Mouse (Mus musculus): ENCODE results near the gene Tspan4. TPM values are rescaled to one million over a fixed set of nuclear protein-coding genes. Genes with fewer than 3 reads are reported as not detected.

The Tspan4 gene
- polyA plus RNA-seq, 1 experiment from 2014 or later, result 47.7 TPM

DNA sequence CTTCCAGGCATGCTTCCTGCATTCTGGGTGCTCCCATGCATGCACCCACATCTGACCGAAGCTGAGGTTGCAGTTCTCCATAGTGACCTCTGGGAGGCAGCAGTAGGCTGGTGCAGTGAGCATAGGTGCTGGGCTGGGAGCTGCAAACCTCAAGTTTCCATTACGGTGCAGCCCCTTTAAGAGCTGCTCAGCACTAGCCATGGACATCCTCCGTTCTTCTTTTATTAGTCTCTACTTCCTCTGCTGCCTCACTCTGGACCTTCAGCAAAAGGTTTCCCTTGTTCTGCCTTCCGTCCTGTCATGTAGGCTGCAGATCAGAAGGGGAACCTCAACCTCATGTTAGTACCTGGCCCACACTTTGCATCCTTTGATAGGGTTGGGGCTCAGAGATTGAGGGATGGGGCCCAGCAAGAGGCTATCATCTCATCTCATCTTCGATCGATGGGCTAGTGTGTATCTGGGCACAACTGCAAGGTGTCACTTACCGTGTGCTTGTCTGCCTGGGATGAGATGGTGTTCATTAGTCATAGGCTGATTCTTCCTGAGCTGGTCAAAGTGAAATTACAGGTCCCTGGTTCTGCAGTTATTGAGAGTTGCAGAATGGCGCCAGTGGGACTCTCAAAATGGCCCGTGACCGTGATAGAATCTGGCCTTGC, 5.9 kb downstream of the Tspan4 start:
- Histone ChIP-seq H3K27me3 (peaks cover 40% of the 10 kb centered on the region), H3K9me3 (replicated peaks) (no peaks in the 10 kb centered on the region), H3K27ac (replicated peaks) (no peak overlapping the region), H3K4me3 (replicated peaks) (no peak overlapping the region), H3K36me3 (replicated peaks) (no peaks in the 10 kb centered on the region), H3K9ac (no peak overlapping the region; the same call in 1 of the 2 replicates), H3K4me2 (peak overlapping the region; percentile 76), H3K4me1 (replicated peaks) (peaks cover 53% of the 10 kb centered on the region)
- WGBS (ENCODE audit: insufficient replicate concordance), result 8% methylated on average over 10 of the region's 10 CpGs
- ATAC-seq (ENCODE audit: insufficient read depth), result peak; percentile 33

DNA sequence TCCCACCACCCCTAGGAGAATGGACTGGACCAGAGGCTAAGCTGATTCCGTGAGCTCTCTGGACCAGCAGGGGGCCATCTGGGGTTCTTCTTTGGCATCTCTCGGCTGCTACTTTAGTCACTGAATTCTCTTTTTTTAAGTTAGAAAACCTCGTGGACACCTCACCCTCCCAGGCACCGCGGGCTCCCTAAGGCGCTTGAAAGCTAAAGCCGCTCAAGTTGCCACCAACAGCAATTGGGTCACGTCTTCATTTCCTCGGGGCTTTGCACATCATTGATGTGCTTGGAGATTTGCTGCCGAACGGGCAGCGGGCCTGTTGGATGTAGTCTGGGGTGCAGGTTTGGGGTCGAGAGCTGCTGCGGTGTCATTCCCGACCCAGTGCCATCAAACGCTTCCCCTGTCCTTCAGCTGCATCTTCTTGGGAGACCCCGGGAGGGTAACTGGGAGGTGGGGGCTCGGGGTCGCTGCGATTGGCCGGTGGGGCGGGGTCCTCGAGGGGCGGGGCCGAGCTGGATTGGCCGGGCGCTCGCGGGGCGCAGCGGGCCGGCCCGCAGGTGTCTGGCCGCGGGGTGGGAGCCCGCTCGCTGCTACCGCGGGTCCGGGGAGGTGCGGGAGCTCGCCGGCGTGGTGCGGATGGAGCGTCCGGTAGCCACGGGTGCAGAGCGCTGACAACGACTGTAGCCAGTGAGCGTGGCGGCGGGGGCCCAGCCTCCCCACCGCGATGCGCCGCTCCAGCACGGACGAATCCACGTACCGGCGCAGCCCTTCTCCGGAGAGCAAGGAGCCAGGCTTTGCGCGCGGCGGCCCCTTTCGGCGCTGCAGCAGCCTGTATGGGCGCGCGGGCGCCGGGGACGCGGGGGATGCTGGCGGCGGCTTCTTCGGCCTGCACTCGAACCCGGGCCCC, 6.7 kb downstream of the Tspan4 start:
- Histone ChIP-seq H3K9ac (peak overlapping the region; percentile 27; the same call in 1 of the 2 replicates), H3K27me3 (peaks cover 40% of the 10 kb centered on the region), H3K4me3 (replicated peaks) (peak overlapping the region; percentile 52), H3K27ac (replicated peaks) (no peak overlapping the region), H3K4me1 (replicated peaks) (peaks cover 46% of the 10 kb centered on the region), H3K4me2 (peak overlapping the region; percentile 76), H3K36me3 (replicated peaks) (no peaks in the 10 kb centered on the region), H3K9me3 (replicated peaks) (no peaks in the 10 kb centered on the region)
- WGBS (ENCODE audit: insufficient replicate concordance), result 2% methylated on average over 81 of the region's 81 CpGs
- ATAC-seq (ENCODE audit: insufficient read depth), result no peak

DNA sequence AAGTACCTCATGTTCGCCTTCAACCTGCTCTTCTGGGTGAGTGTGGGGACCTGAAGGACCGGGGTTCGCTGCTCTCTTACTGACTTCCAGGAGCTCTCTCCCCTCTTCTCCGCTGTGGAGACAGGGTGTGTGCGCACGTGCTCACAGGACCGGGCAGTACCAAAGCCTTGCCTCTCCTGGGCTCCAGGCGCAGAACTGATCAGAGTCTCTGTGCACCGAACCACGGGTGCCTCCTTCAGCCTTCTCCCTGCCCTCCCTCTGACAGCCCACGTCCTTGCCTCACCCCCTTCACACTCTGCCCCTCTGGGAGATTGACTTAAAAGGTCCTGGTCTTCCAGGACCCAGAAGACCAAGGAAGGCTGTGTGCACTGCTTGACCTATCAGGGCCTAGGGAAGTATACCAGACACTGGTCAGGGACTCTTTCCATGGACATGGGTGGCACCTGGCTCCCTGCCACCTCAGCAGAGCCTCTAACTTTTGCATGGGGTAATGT, 7.5 kb downstream of the Tspan4 start:
- Histone ChIP-seq H3K27me3 (peaks cover 40% of the 10 kb centered on the region), H3K9me3 (replicated peaks) (no peaks in the 10 kb centered on the region), H3K4me2 (peak overlapping the region; percentile 76), H3K27ac (replicated peaks) (no peak overlapping the region), H3K4me1 (replicated peaks) (peaks cover 40% of the 10 kb centered on the region), H3K9ac (no peak overlapping the region), H3K36me3 (replicated peaks) (no peaks in the 10 kb centered on the region), H3K4me3 (replicated peaks) (peak overlapping the region; percentile 52)
- 49% methylated on average over 11 of the region's 11 CpGs for WGBS (ENCODE audit: insufficient replicate concordance)
- no peak for ATAC-seq (ENCODE audit: insufficient read depth)

DNA sequence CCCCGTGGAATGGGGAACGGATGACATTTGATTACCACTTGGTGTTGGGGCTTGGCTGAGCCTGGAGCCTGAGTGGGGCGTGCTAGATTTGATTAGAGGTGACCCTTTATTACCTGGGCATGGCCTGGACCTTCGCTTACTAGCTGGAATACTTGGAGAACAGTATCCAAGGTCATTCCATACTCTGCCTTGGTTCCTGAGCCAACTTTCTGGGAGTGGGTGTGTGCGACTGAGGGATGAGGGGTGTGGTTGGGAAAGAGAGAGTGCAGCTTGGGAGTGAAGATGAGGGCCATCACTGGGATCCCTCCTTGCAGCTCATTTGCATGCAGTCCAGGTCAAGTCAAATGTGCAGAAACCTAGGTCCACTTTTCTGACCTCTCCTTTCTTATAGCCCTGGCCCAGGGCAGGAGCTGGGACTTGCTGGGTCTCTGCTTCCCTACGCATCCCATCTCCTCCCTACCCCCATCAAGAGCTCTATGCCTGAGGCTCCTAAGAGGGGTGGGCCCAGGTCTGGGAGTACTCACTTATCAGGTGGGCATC, 8.1 kb downstream of the Tspan4 start:
- Histone ChIP-seq H3K27me3 (peaks cover 40% of the 10 kb centered on the region), H3K4me3 (replicated peaks) (no peak overlapping the region), H3K9ac (no peak overlapping the region), H3K4me1 (replicated peaks) (peaks cover 34% of the 10 kb centered on the region), H3K27ac (replicated peaks) (no peak overlapping the region), H3K4me2 (no peak overlapping the region), H3K36me3 (replicated peaks) (no peaks in the 10 kb centered on the region), H3K9me3 (replicated peaks) (no peaks in the 10 kb centered on the region)
- 76% methylated on average over 6 of the region's 6 CpGs for WGBS (ENCODE audit: insufficient replicate concordance)
- ATAC-seq (ENCODE audit: insufficient read depth), result no peak

DNA sequence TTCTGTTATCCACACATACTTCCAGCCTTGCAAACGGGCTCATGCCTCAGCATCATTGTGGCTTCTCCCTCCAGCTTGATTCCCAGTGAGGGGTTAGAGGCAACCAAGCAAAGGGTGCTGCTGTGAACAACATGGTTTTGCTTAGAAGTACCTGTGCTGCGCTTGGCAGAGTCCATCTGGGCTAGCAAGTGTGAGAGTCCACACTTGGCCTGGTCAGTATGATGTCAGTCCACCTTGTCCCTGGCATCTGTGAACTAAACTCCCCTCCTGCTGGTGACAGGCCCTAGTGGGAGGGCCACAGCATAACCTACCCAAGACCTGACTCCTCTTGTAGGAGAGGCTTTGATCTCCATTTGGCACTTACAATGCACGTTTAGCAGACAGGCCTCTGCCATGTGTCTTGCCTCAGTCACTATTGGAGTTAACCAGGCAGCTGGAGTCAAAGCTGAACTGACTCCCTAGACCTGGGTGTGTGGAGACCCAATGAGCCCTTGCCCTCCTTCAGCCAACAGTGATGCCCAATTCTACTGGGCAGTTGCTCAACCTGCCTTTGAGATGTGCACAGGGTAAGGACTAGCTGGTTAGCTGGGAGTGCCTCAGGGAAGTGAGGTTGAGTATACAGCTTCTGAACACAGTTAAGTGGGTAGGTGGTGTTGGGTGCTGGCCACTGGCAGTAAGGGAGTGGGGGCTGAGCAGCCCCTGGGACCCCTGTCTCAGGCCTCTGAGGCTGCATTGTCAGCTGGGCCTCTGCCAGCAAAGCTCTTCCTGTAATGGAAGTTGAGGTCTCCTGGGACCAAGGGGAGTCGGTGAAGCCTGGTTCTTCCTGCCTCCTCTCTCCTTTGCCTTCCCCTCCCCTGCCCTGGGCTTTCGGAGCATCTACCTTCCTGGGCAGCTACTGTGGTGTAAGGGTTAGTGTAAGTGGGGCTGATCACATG, 9.4 kb downstream of the Tspan4 start:
- Histone ChIP-seq H3K9ac (no peak overlapping the region), H3K27me3 (peaks cover 40% of the 10 kb centered on the region), H3K4me1 (replicated peaks) (peaks cover 29% of the 10 kb centered on the region), H3K4me3 (replicated peaks) (no peak overlapping the region), H3K9me3 (replicated peaks) (no peaks in the 10 kb centered on the region), H3K36me3 (replicated peaks) (no peaks in the 10 kb centered on the region), H3K27ac (replicated peaks) (no peak overlapping the region), H3K4me2 (no peak overlapping the region)
- 69% methylated on average over 5 of the region's 5 CpGs for WGBS (ENCODE audit: insufficient replicate concordance)
- ATAC-seq (ENCODE audit: insufficient read depth), result no peak

DNA sequence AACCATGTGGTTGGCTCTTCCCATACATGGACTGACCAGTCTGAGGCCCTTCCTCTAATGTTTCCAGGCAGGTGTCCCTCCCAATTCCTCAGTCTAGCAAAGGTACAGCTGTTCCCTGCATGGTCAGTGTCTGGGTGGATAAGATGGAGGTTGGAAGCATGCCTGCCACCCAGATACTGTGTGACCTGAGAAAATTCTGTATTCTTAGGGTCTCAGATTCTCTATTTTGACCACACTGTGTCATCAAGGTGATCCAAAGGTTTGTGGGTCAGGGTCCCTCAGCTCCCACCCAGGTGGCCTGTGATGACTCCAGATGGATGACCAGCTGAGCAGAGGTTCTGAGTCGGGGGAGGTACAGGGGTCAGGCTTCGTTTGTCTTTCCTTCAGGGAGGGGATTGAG, 10.1 kb downstream of the Tspan4 start:
- no peak for ATAC-seq (ENCODE audit: insufficient read depth)
- H3K4me1 ChIP-seq (replicated peaks), result peaks cover 28% of the 10 kb centered on the region
- WGBS (ENCODE audit: insufficient replicate concordance), result 50% methylated on average over 2 of the region's 2 CpGs
- H3K27me3 ChIP-seq, result peaks cover 40% of the 10 kb centered on the region
- no peak overlapping the region for H3K4me2 ChIP-seq
- H3K4me3 ChIP-seq (replicated peaks), result no peak overlapping the region
- H3K27ac ChIP-seq (replicated peaks), result no peak overlapping the region
- no peak overlapping the region for H3K9ac ChIP-seq
- H3K9me3 ChIP-seq (replicated peaks), result no peaks in the 10 kb centered on the region
- H3K36me3 ChIP-seq (replicated peaks), result no peaks in the 10 kb centered on the region

DNA sequence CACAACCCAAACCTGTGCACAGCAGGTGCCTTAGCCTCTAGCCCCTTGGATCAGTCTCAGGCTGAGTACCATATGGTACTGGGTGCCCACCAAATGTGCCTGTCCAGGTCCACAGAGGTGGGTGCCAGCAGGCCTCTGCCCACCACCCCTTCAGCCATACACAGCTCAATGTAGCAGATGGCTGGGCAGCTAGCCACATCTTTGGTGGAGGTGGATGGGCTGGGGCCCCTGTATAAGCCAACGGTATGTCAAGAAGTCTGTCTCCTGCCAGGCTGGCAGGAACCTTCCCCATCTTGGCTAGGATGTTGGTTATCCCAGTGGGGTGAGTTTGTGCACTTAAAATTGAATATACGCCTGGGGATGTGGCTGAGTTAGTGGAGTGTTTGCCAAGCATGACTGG, 10.6 kb downstream of the Tspan4 start:
- Histone ChIP-seq H3K4me3 (replicated peaks) (no peak overlapping the region), H3K4me2 (no peak overlapping the region), H3K27ac (replicated peaks) (no peak overlapping the region), H3K27me3 (peaks cover 36% of the 10 kb centered on the region), H3K9ac (no peak overlapping the region), H3K4me1 (replicated peaks) (peaks cover 24% of the 10 kb centered on the region), H3K9me3 (replicated peaks) (no peaks in the 10 kb centered on the region), H3K36me3 (replicated peaks) (no peaks in the 10 kb centered on the region)
- ATAC-seq (ENCODE audit: insufficient read depth), result no peak
- 77% methylated on average over 2 of the region's 2 CpGs for WGBS (ENCODE audit: insufficient replicate concordance)

DNA sequence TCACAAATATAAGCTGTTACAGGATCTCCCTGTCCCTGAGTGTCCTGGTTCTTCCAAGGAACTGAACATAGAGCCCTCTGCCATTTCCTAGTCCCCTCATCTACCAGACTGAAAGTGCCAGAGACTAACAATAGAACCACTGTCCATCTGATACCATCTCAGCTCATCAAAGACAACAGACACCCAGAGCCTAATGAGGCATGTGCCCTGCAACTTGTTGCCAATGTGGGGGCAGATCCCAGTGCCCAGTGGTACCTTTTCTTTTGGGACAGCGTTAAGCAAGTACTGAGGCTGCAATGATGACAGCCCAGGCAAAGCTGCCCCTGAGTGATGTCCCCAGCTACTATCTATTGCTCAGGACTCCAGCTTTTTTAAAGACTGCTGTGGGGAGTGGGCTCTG, 11.2 kb downstream of the Tspan4 start:
- H3K9me3 ChIP-seq (replicated peaks), result no peaks in the 10 kb centered on the region
- no peak overlapping the region for H3K4me3 ChIP-seq (replicated peaks)
- H3K36me3 ChIP-seq (replicated peaks), result no peaks in the 10 kb centered on the region
- no peak overlapping the region for H3K4me2 ChIP-seq
- H3K9ac ChIP-seq, result no peak overlapping the region
- ATAC-seq (ENCODE audit: insufficient read depth), result no peak
- peaks cover 30% of the 10 kb centered on the region for H3K27me3 ChIP-seq
- 85% methylated on average over 1 of the region's 1 CpGs for WGBS (ENCODE audit: insufficient replicate concordance)
- no peak overlapping the region for H3K27ac ChIP-seq (replicated peaks)
- peaks cover 18% of the 10 kb centered on the region for H3K4me1 ChIP-seq (replicated peaks)

DNA sequence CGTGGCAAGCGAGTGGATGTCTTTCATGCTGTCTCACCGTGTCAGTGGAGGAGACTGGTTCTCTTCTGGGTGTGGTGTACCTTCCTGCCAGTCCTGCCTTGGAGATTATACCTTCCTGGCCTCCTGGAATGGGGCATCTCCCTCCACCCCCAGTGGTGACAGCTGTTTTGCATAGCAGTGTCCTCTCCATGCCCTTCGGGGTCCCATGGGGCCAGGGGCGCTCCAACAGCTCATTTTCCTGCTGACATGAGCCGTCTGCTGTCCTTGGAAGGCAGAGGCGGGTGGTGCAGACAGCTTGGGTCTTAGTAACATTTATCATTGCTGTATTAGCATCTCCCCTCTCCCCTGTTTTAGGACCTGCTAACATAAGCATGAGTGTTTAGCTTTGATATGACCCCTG, 12.1 kb downstream of the Tspan4 start:
- Histone ChIP-seq H3K27me3 (peaks cover 21% of the 10 kb centered on the region), H3K36me3 (replicated peaks) (peaks cover 6% of the 10 kb centered on the region; the same call in 1 of the 2 replicates), H3K9ac (no peak overlapping the region), H3K4me3 (replicated peaks) (no peak overlapping the region), H3K9me3 (replicated peaks) (no peaks in the 10 kb centered on the region), H3K4me2 (no peak overlapping the region), H3K27ac (replicated peaks) (no peak overlapping the region), H3K4me1 (replicated peaks) (peaks cover 9% of the 10 kb centered on the region)
- WGBS (ENCODE audit: insufficient replicate concordance), result 77% methylated on average over 7 of the region's 7 CpGs
- no peak for ATAC-seq (ENCODE audit: insufficient read depth)

DNA sequence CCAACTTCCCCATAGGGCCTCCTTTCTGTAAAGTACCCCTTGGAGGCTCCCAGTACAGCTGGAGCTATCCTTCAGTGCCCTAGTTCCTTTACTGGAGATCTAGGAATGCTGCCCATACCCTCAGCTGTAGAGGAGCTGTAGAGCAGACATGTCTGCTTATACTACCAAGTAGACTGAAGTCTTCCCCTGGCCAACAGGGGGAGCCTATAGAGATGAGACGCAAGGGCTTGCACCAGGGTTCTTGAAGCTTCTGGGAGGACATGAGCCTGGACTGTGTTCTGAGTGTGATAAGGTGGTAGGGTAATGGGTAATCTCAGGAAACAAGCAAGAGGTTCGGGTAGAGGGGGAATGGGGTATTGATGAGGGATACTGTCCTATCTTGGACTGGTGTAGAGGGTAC, 16.1 kb downstream of the Tspan4 start:
- Histone ChIP-seq H3K27ac (replicated peaks) (no peak overlapping the region), H3K4me3 (replicated peaks) (no peak overlapping the region), H3K4me1 (replicated peaks) (peaks cover 3% of the 10 kb centered on the region; the same call in 1 of the 2 replicates), H3K4me2 (no peak overlapping the region), H3K36me3 (replicated peaks) (peaks cover 31% of the 10 kb centered on the region), H3K9me3 (replicated peaks) (no peaks in the 10 kb centered on the region), H3K9ac (no peak overlapping the region), H3K27me3 (no peaks in the 10 kb centered on the region)
- 29% methylated on average over 2 of the region's 2 CpGs for WGBS (ENCODE audit: insufficient replicate concordance)
- ATAC-seq (ENCODE audit: insufficient read depth), result peak; percentile 53

All from liver, embryonic 15.5 days (tissue).